8 mouse cellular contexts compared by ENCODE assay signal in genomic region chr12:13269570-13270390, GRCm38 (mm10). TPM values are rescaled to one million over a fixed set of nuclear protein-coding genes. Genes with fewer than 3 reads are reported as not detected.
A peak's percentile ranks its signal among the peaks of the same experiment; 100 is the strongest.
DNase-seq lines count a peak whose midpoint lies in the region; ATAC-seq lines count a peak whose summit lies in the region.

No protein-coding gene starts in this region.

- no peak for DNase-seq in heart, postnatal 4 days
- peak; percentile 19 for DNase-seq in Muller cell, postnatal 12 days (ENCODE audit: inconsistent ontology term)
- no peak for DNase-seq in gastrocnemius, postnatal 36 days
- no peak for DNase-seq in adrenal gland, postnatal 14 days
- DNase-seq in lung, postnatal 25 days (ENCODE audit: low spot score) = no peak

- H3K27me3 ChIP-seq in heart, embryonic 11.5 days (ENCODE audit: control insufficient read depth, insufficient read depth, low read length) = no peaks in the 10 kb centered on the region
- H3K27me3 ChIP-seq in liver, embryonic 16.5 days (ENCODE audit: control insufficient read depth, insufficient read depth, low read depth, low read length) = no peaks in the 10 kb centered on the region

- no peak overlapping the region for H3K27ac ChIP-seq in heart, embryonic 11.5 days (ENCODE audit: low read depth, low read length)
- H3K27ac ChIP-seq in liver, embryonic 16.5 days (ENCODE audit: low read length) = no peak overlapping the region

- 46% methylated on average over 16 of the region's 16 CpGs for WGBS in heart, embryonic 11.5 days (ENCODE audit: insufficient replicate concordance)
- WGBS in liver, embryonic 16.5 days (ENCODE audit: insufficient replicate concordance) = 39% methylated on average over 16 of the region's 16 CpGs

- no peak for ATAC-seq in heart, embryonic 11.5 days (replicated peaks; ENCODE audit: insufficient number of reproducible peaks, low FRiP score, low TSS enrichment)
- peak; percentile 49 for ATAC-seq in granulocyte monocyte progenitor cell, adult 5-6 weeks (replicated peaks; ENCODE audit: poor library complexity, severe bottlenecking)
- ATAC-seq in liver, embryonic 16.5 days (ENCODE audit: low read depth) = 0 out of 2 replicates have a peak, but pooled peaks have one; percentile 12

- H3K4me3 ChIP-seq in heart, embryonic 11.5 days (ENCODE audit: low read depth, low read length) = peak overlapping the region; percentile 88
- peak overlapping the region; percentile 72 for H3K4me3 ChIP-seq in liver, embryonic 16.5 days (ENCODE audit: low read depth, low read length)

- no peaks in the 10 kb centered on the region for H3K36me3 ChIP-seq in heart, embryonic 11.5 days (ENCODE audit: control insufficient read depth, insufficient read depth, low read length)
- H3K36me3 ChIP-seq in liver, embryonic 16.5 days (ENCODE audit: control insufficient read depth, insufficient read depth) = peaks cover 2% of the 10 kb centered on the region

- peak overlapping the region; percentile 79 for H3K4me2 ChIP-seq in heart, embryonic 11.5 days
- H3K4me2 ChIP-seq in liver, embryonic 16.5 days (ENCODE audit: low read depth, low read length) = peak overlapping the region; percentile 77

- H3K4me1 ChIP-seq in heart, embryonic 11.5 days (ENCODE audit: control insufficient read depth, insufficient read depth, low read length) = 0 out of 2 replicates have a peak, but pooled peaks cover 3% of the 10 kb centered on the region
- peaks cover 12% of the 10 kb centered on the region for H3K4me1 ChIP-seq in liver, embryonic 16.5 days (ENCODE audit: control insufficient read depth, low read depth, low read length)

- no peaks in the 10 kb centered on the region for H3K9me3 ChIP-seq in heart, embryonic 11.5 days (replicated peaks; ENCODE audit: control insufficient read depth, low read length)
- H3K9me3 ChIP-seq in liver, embryonic 16.5 days (replicated peaks; ENCODE audit: control insufficient read depth, low read length) = no peaks in the 10 kb centered on the region

- intact Hi-C loops in gastrocnemius, postnatal 36 days (cut with DNase I) = no loop called here

- peak overlapping the region; percentile 80 for H3K9ac ChIP-seq in heart, embryonic 11.5 days (ENCODE audit: low read depth, low read length)
- H3K9ac ChIP-seq in liver, embryonic 16.5 days (ENCODE audit: low read depth, low read length) = peak overlapping the region; percentile 83

RNA-seq across cellular contexts. Expression of gene Nbas, which starts 0.8 kb away (rescaled TPM):
- polyA plus RNA-seq in heart, embryonic 11.5 days (2014; fragmentation: Nextera tagmentation; extraction: Ambion mirVana) = 11.4 and 11.8 TPM in 2 replicates
- total RNA-seq in heart, postnatal 4 days (2021) = 10 to 100 TPM; 23.8 to 25.2 TPM
- total RNA-seq in granulocyte monocyte progenitor cell, adult 5-6 weeks (2014; fragmentation: Nextera tagmentation) = 21.7 and 22.1 TPM in 2 replicates
- 24.0 and 25.8 TPM in 2 replicates for total RNA-seq in granulocyte monocyte progenitor cell, adult 5-6 weeks (2017)
- 4.4 and 5.1 TPM in 2 replicates for polyA plus RNA-seq in liver, embryonic 16.5 days (2015; fragmentation: Nextera tagmentation; extraction: Ambion mirVana)
- 10 to 100 TPM; 15.6 to 19.3 TPM for total RNA-seq in gastrocnemius, postnatal 36 days (2021)
- total RNA-seq in adrenal gland, postnatal 14 days (2021) = 24.9 and 25.0 TPM in 2 replicates

RNA-seq across cellular contexts. Expression of gene Ddx1, which starts 20.8 kb away (rescaled TPM):
- polyA plus RNA-seq in heart, embryonic 11.5 days (2014; fragmentation: Nextera tagmentation; extraction: Ambion mirVana) = 113 and 140 TPM in 2 replicates
- total RNA-seq in heart, postnatal 4 days (2021) = 10 to 100 TPM; 92.6 to 95.4 TPM
- total RNA-seq in granulocyte monocyte progenitor cell, adult 5-6 weeks (2014; fragmentation: Nextera tagmentation) = 64.1 and 88.5 TPM in 2 replicates
- 220 and 249 TPM in 2 replicates for total RNA-seq in granulocyte monocyte progenitor cell, adult 5-6 weeks (2017)
- polyA plus RNA-seq in liver, embryonic 16.5 days (2015; fragmentation: Nextera tagmentation; extraction: Ambion mirVana) = 51.4 and 56.3 TPM in 2 replicates
- total RNA-seq in gastrocnemius, postnatal 36 days (2021) = 100 to 1,000 TPM in 1 of 2 experiments, 10 to 100 TPM in 1; 91.7 to 113 TPM
- 86.7 and 102 TPM in 2 replicates for total RNA-seq in adrenal gland, postnatal 14 days (2021)
